Mouse (Mus musculus): ENCODE measurements at regions not wholly inside any gene's neighbourhood (a gene's known extent, or its start where the extent isn't known, plus 50 kb on each side); places are given as distances from the start of the nearest gene placed in this dataset.

GRCm38 (mm10) chr11:89247991-89248390, 54.1 kb downstream of the Nog start:
- intact Hi-C loops (cut with DNase I) = no loop called here
- no peak for TF ChIP-seq CTCF (IDR thresholded peaks at IDR 0.05)

DNA sequence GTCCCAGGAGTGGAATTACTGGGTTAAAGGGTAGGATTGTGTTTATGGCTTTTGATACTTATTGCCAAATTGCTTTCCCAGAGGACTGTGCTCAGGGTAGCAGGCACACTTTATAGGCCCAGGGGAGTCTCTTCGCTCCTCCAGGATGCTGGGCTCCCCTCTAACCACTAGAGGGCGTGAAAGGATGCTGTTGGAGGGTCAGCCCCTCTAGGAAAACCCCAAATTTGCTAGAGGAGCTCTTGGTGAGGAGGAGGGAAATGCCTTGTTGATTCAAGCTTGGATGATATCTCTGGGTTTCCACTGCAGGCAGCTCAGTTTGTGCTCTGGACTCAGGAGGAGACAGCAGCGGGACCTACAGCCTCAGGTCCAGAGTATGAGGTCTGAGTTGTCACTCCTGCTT, 58.8 kb downstream of the Nog start:
- TF ChIP-seq CTCF (IDR thresholded peaks at IDR 0.05) = peak; percentile 57
- no peak for DNase-seq
- Histone ChIP-seq H3K4me3 (no peak overlapping the region), H3K27ac (no peak overlapping the region)
- intact Hi-C loops (cut with DNase I) = no loop called here

More at GRCm38 (mm10) chr11:89247991-89248390, 54.1 kb downstream of the Nog start:
- no peak overlapping the region for H3K4me3 ChIP-seq
- H3K27ac ChIP-seq = no peak overlapping the region
- DNase-seq = no peak

DNA sequence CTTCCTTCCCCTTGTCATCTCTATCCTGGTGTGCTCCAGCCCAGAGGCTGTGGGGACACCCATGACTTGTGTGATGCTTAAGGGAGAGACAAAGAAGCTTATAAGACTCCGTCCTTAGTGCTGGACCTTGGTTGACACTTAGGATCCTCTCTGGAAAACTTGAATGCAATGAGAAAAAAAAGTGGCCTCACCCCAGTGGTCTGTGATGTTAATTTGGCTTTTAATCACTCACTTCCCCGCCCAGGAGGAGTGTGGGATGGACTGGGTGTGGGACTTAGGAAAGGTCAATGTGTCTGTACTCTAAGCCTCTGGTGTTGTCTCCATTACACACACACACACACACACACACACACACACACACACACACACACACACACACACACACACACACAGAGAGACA, 60.0 kb downstream of the Nog start:
- intact Hi-C loops (cut with DNase I) = no loop called here

DNA sequence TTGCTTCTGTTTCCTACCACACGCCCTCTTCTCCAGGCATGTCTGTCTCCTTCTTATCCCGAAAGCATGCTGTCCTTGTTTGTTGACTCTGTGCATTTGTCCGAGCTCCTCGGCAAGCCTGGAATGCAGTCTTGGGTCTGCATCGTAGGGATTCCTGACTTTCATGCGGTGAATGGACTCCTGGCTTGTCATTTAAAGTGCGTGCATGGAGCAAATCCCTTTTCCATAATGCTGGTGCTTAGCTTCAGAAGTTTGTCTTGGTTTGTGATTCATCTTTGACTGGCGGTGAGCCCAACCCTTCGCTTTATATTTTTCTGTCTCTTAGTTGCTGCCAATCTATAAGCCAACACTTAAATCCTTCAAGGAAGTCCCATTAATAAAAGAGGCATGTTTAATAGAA, 62.2 kb downstream of the Nog start:
- intact Hi-C loops (cut with DNase I) = no loop called here
- DNase-seq = no peak
- Histone ChIP-seq H3K4me3 (no peak overlapping the region), H3K27ac (no peak overlapping the region)
- no peak for TF ChIP-seq CTCF (IDR thresholded peaks at IDR 0.05)

More for the DNA sequence above, 60.0 kb downstream of the Nog start:
- no peak overlapping the region for H3K27ac ChIP-seq
- TF ChIP-seq CTCF (IDR thresholded peaks at IDR 0.05) = no peak
- H3K4me3 ChIP-seq = no peak overlapping the region
- DNase-seq = no peak

DNA sequence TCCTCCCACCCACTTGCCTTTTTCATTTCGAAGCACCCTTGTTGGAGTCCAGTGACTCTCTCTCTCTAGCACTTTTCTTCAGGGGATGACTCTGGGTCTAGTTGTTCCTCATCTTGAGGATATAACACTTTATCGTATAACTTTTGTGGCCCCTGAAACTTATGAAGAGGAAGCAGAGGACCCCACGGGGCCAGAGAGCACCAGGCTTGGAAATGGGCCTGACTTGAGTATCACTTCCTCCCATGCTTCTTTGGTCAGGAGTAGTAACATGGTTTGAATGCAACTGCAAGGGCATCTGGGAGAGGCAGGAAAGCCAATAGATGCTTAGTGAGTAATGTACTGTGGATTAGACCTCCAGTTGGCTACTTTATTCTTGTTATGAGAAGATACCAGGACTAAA, 65.2 kb downstream of the Nog start:
- DNase-seq = no peak
- no peak overlapping the region for H3K27ac ChIP-seq
- TF ChIP-seq CTCF (IDR thresholded peaks at IDR 0.05) = no peak
- no peak overlapping the region for H3K4me3 ChIP-seq
- intact Hi-C loops (cut with DNase I) = no loop called here

- TF ChIP-seq CTCF (IDR thresholded peaks at IDR 0.05) = no peak
- no peak for DNase-seq
- H3K27ac ChIP-seq = no peak overlapping the region
- no peak overlapping the region for H3K4me3 ChIP-seq
- intact Hi-C loops (cut with DNase I) = no loop called here
These were observed 69.2 kb downstream of the Nog start for GRCm38 (mm10) chr11:89232884-89233480.

- DNase-seq = peak; percentile 38
- no peak overlapping the region for H3K27ac ChIP-seq
- intact Hi-C loops (cut with DNase I) = no loop called here
- H3K4me3 ChIP-seq = no peak overlapping the region
- TF ChIP-seq CTCF (IDR thresholded peaks at IDR 0.05) = no peak
These were observed 72.4 kb downstream of the Nog start for GRCm38 (mm10) chr11:89229726-89230125.

GRCm38 (mm10) chr11:89213204-89213603, 88.9 kb downstream of the Nog start:
- Histone ChIP-seq H3K27ac (no peak overlapping the region), H3K4me3 (no peak overlapping the region)
- no peak for DNase-seq
- intact Hi-C loops (cut with DNase I) = no loop called here
- TF ChIP-seq CTCF (IDR thresholded peaks at IDR 0.05) = no peak

- TF ChIP-seq CTCF (IDR thresholded peaks at IDR 0.05) = no peak
- DNase-seq = no peak
- intact Hi-C loops (cut with DNase I) = no loop called here
- Histone ChIP-seq H3K27ac (no peak overlapping the region), H3K4me3 (no peak overlapping the region)
These were observed 92.6 kb downstream of the Nog start for GRCm38 (mm10) chr11:89209531-89209950.

GRCm38 (mm10) chr11:89209072-89209471, 93.1 kb downstream of the Nog start:
- Histone ChIP-seq H3K4me3 (no peak overlapping the region), H3K27ac (no peak overlapping the region)
- intact Hi-C loops (cut with DNase I) = no loop called here
- TF ChIP-seq CTCF (IDR thresholded peaks at IDR 0.05) = no peak
- DNase-seq = no peak

- DNase-seq = no peak
- H3K4me3 ChIP-seq = no peak overlapping the region
- no peak for TF ChIP-seq CTCF (IDR thresholded peaks at IDR 0.05)
- intact Hi-C loops (cut with DNase I) = no loop called here
- no peak overlapping the region for H3K27ac ChIP-seq
These were observed 95.3 kb downstream of the Nog start for GRCm38 (mm10) chr11:89206788-89207187.

DNA sequence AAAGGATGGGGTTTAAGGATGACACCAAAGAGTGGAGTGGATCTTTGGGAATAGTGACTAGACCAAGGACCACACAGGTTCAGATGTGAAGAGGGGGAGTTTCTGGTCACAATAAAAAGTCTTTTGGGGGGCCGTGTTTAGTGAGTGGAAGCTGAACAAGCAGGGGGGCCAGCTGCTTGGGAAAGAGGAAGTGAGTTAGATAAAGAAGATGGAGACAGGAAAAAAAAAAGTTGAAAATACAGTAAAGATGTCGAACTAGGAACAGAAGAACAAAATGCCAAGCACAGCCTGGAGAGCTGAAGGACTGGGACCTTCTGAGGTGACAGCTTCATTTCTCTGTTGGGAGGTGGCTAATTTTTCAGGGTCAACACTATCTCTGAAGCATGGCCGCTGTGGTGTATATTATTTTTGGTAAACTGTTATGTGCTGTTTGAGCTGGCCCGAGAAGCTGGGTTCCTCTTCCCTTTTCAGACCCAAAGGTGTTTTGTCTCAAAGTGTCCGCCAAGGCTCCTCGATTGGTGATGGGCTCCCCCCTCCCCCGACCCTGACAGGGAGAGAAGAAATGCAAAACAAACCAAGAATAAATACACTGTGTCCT, 97.1 kb downstream of the Nog start:
- H3K4me3 ChIP-seq = no peak overlapping the region
- DNase-seq = no peak
- intact Hi-C loops (cut with DNase I) = no loop called here
- H3K27ac ChIP-seq = no peak overlapping the region
- TF ChIP-seq CTCF (IDR thresholded peaks at IDR 0.05) = no peak

GRCm38 (mm10) chr11:89200458-89200857, 101.7 kb downstream of the Nog start:
- Histone ChIP-seq H3K27ac (no peak overlapping the region), H3K4me3 (no peak overlapping the region)
- intact Hi-C loops (cut with DNase I) = no loop called here
- TF ChIP-seq CTCF (IDR thresholded peaks at IDR 0.05) = no peak
- DNase-seq = no peak

DNA sequence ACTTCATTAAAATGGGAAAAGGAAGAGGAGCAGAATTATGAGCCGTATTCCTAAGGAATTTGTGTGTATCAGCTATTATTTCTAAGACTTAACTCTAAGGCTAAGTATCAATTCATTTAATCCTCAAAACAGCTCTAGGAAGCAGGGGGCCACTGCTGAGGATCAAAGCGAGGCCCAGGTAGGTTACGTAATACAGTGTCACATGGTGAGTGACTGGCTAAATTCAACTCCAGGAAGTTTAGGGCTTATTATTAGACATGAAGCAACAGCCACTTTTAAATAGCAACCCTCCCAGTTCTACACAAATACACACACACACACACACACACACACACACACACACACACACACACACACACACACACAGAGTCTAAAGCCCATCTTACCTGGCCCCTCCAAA, 109.3 kb downstream of the Nog start:
- no peak for TF ChIP-seq CTCF (IDR thresholded peaks at IDR 0.05)
- Histone ChIP-seq H3K4me3 (no peak overlapping the region), H3K27ac (peak overlapping the region; percentile 53; the same call in 1 of the 2 replicates)
- no peak for DNase-seq
- intact Hi-C loops (cut with DNase I) = no loop called here
